Mouse (Mus musculus): ENCODE results near the gene Prkg1. TPM values are rescaled to one million over a fixed set of nuclear protein-coding genes. Genes with fewer than 3 reads are reported as not detected.

Gene Prkg1
- polyA plus RNA-seq, 2 experiments = 7.1 to 9.6 TPM

- no peak for TF ChIP-seq POLR2A (IDR thresholded peaks at IDR 0.05; ENCODE audit: borderline replicate concordance, extremely low read depth, insufficient read depth, insufficient read length)
- H3K4me1 ChIP-seq (ENCODE audit: control insufficient read depth, insufficient read depth, low read length) = no peaks in the 10 kb centered on the region
- H3K27me3 ChIP-seq (ENCODE audit: control insufficient read depth, insufficient read depth, low read length) = 0 out of 2 replicates have a peak, but pooled peaks cover 4% of the 10 kb centered on the region
- no peak for ATAC-seq (ENCODE audit: low FRiP score, low read depth)
- no peak overlapping the region for H3K4me2 ChIP-seq (replicated peaks; ENCODE audit: low read depth, low read length, severe bottlenecking)
- no peak overlapping the region for H3K4me3 ChIP-seq (replicated peaks; ENCODE audit: low read length)
- no peaks in the 10 kb centered on the region for H3K9me3 ChIP-seq (ENCODE audit: control insufficient read depth, low read length)
- no peaks in the 10 kb centered on the region for H3K36me3 ChIP-seq (ENCODE audit: control insufficient read depth, insufficient read depth, low read length)
- DNase-seq (ENCODE audit: low spot score) = no peak
- WGBS = 72% methylated on average over 8 of the region's 8 CpGs
- H3K9ac ChIP-seq (ENCODE audit: low read depth, low read length, severe bottlenecking) = no peak overlapping the region
- H3K27ac ChIP-seq (replicated peaks; ENCODE audit: low read depth, low read length) = no peak overlapping the region
Measured at GRCm38 (mm10) chr19:31743241-31744045, 21.4 kb downstream of the Prkg1 start.

GRCm38 (mm10) chr19:31714900-31715299 lies 49.9 kb downstream of the Prkg1 start:
- no peak overlapping the region for H3K4me2 ChIP-seq (replicated peaks; ENCODE audit: low read depth, low read length, severe bottlenecking)
- TF ChIP-seq POLR2A (IDR thresholded peaks at IDR 0.05; ENCODE audit: borderline replicate concordance, extremely low read depth, insufficient read depth, insufficient read length) = no peak
- no peak for DNase-seq (ENCODE audit: low spot score)
- H3K27me3 ChIP-seq (ENCODE audit: control insufficient read depth, insufficient read depth, low read length) = no peaks in the 10 kb centered on the region
- H3K36me3 ChIP-seq (ENCODE audit: control insufficient read depth, insufficient read depth, low read length) = no peaks in the 10 kb centered on the region
- no peak overlapping the region for H3K27ac ChIP-seq (replicated peaks; ENCODE audit: low read depth, low read length)
- H3K4me1 ChIP-seq (ENCODE audit: control insufficient read depth, insufficient read depth, low read length) = no peaks in the 10 kb centered on the region
- no peak overlapping the region for H3K4me3 ChIP-seq (replicated peaks; ENCODE audit: low read length)
- H3K9ac ChIP-seq (ENCODE audit: low read depth, low read length, severe bottlenecking) = no peak overlapping the region
- ATAC-seq (ENCODE audit: low FRiP score, low read depth) = no peak
- no peaks in the 10 kb centered on the region for H3K9me3 ChIP-seq (ENCODE audit: control insufficient read depth, low read length)
- 85% methylated on average over 6 of the region's 6 CpGs for WGBS

- WGBS = 82% methylated on average over 4 of the region's 4 CpGs
Measured at GRCm38 (mm10) chr19:31714418-31714817, 50.4 kb downstream of the Prkg1 start.

GRCm38 (mm10) chr19:31713321-31713720 lies 51.5 kb downstream of the Prkg1 start:
- Histone ChIP-seq H3K4me2 (replicated peaks; ENCODE audit: low read depth, low read length, severe bottlenecking) (no peak overlapping the region), H3K27me3 (ENCODE audit: control insufficient read depth, insufficient read depth, low read length) (no peaks in the 10 kb centered on the region), H3K27ac (replicated peaks; ENCODE audit: low read depth, low read length) (no peak overlapping the region), H3K9me3 (ENCODE audit: control insufficient read depth, low read length) (no peaks in the 10 kb centered on the region), H3K36me3 (ENCODE audit: control insufficient read depth, insufficient read depth, low read length) (no peaks in the 10 kb centered on the region), H3K9ac (ENCODE audit: low read depth, low read length, severe bottlenecking) (no peak overlapping the region), H3K4me3 (replicated peaks; ENCODE audit: low read length) (no peak overlapping the region), H3K4me1 (ENCODE audit: control insufficient read depth, insufficient read depth, low read length) (no peaks in the 10 kb centered on the region)
- TF ChIP-seq POLR2A (IDR thresholded peaks at IDR 0.05; ENCODE audit: borderline replicate concordance, extremely low read depth, insufficient read depth, insufficient read length) = no peak
- DNase-seq (ENCODE audit: low spot score) (no peak), ATAC-seq (ENCODE audit: low FRiP score, low read depth) (no peak)
- 63% methylated on average over 4 of the region's 4 CpGs for WGBS

More at GRCm38 (mm10) chr19:31714418-31714817, 50.4 kb downstream of the Prkg1 start:
- no peaks in the 10 kb centered on the region for H3K27me3 ChIP-seq (ENCODE audit: control insufficient read depth, insufficient read depth, low read length)
- TF ChIP-seq POLR2A (IDR thresholded peaks at IDR 0.05; ENCODE audit: borderline replicate concordance, extremely low read depth, insufficient read depth, insufficient read length) = no peak
- ATAC-seq (ENCODE audit: low FRiP score, low read depth) = no peak
- no peak overlapping the region for H3K9ac ChIP-seq (ENCODE audit: low read depth, low read length, severe bottlenecking)
- H3K4me1 ChIP-seq (ENCODE audit: control insufficient read depth, insufficient read depth, low read length) = no peaks in the 10 kb centered on the region
- no peak overlapping the region for H3K4me2 ChIP-seq (replicated peaks; ENCODE audit: low read depth, low read length, severe bottlenecking)
- no peak overlapping the region for H3K4me3 ChIP-seq (replicated peaks; ENCODE audit: low read length)
- H3K27ac ChIP-seq (replicated peaks; ENCODE audit: low read depth, low read length) = no peak overlapping the region
- H3K36me3 ChIP-seq (ENCODE audit: control insufficient read depth, insufficient read depth, low read length) = no peaks in the 10 kb centered on the region
- no peaks in the 10 kb centered on the region for H3K9me3 ChIP-seq (ENCODE audit: control insufficient read depth, low read length)
- no peak for DNase-seq (ENCODE audit: low spot score)

DNA sequence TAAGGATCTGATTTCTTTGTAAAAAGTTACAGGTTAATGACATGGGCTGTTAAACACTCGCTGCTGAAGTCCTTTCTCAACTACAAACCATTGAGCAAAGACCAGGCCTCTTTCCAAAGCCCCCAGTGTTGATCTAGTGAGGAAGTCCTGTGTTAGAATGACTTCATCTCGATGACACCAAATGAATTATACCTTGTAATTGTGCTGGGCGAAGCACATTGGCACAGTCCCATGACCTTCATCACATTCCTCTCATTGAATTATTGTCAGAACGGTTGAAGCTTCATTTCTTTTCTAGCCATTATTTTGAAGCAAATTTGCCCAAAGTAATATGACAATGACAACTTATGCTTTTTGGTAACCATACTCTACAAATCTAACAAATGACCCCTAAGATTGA lies 54.5 kb downstream of the Prkg1 start:
- WGBS = 87% methylated on average over 4 of the region's 4 CpGs
- TF ChIP-seq POLR2A (IDR thresholded peaks at IDR 0.05; ENCODE audit: borderline replicate concordance, extremely low read depth, insufficient read depth, insufficient read length) = no peak
- no peak overlapping the region for H3K4me3 ChIP-seq (replicated peaks; ENCODE audit: low read length)
- no peak for ATAC-seq (ENCODE audit: low FRiP score, low read depth)
- H3K9me3 ChIP-seq (ENCODE audit: control insufficient read depth, low read length) = no peaks in the 10 kb centered on the region
- H3K4me2 ChIP-seq (replicated peaks; ENCODE audit: low read depth, low read length, severe bottlenecking) = no peak overlapping the region
- DNase-seq (ENCODE audit: low spot score) = no peak
- H3K27ac ChIP-seq (replicated peaks; ENCODE audit: low read depth, low read length) = no peak overlapping the region
- no peaks in the 10 kb centered on the region for H3K4me1 ChIP-seq (ENCODE audit: control insufficient read depth, insufficient read depth, low read length)
- H3K27me3 ChIP-seq (ENCODE audit: control insufficient read depth, insufficient read depth, low read length) = no peaks in the 10 kb centered on the region
- H3K36me3 ChIP-seq (ENCODE audit: control insufficient read depth, insufficient read depth, low read length) = no peaks in the 10 kb centered on the region
- H3K9ac ChIP-seq (ENCODE audit: low read depth, low read length, severe bottlenecking) = no peak overlapping the region
